Mouse (Mus musculus): Measurements from ENCODE around the gene Ddx28.

DNA sequence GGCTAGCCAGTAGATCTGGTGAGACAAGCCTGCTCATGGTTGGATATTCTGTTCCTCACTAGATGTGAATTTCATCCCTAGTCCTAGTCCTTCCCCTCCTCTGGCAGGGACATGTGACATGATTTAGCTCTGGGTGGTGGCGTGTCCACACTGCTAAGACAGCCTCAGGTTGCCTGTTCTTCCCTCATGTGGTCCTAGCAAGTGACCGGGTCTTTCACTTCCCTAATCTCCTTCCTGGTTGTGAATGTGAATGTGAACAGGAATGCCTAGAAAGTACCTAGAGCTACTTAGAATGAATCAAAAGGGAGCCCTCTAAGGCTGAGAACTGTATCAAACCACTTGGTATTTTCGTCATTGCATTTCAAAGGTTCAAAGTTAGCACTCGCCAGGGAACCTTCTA is 27.9 kb upstream of the Ddx28 start:
- no peak for TF ChIP-seq POLR2A (IDR thresholded peaks at IDR 0.05; ENCODE audit: low read depth, low read length)
- no peak for TF ChIP-seq CTCF (IDR thresholded peaks at IDR 0.05; ENCODE audit: extremely low read depth, insufficient read depth, insufficient read length, insufficient replicate concordance)

All from spleen, adult 2 months (tissue).